Mouse (Mus musculus) embryonic fibroblast, embryonic 13.5 days (primary cell): ENCODE results near the gene Tnrc18.

Source experiments
- CTCF ChIP-seq: IDR thresholded peaks from 2 replicates; pipeline ENCODE4 v1.5.1; 2011; ENCODE audit warnings: mild to moderate bottlenecking, control low read depth, low read length, moderate library complexity, borderline replicate concordance; ENCODE audit not compliant: insufficient read depth
- POLR2A ChIP-seq: IDR thresholded peaks from 2 replicates; pipeline ENCODE4 v1.6.1; 2011; ENCODE audit warnings: low read depth, mild to moderate bottlenecking, control low read depth, low read length, moderate library complexity

DNA sequence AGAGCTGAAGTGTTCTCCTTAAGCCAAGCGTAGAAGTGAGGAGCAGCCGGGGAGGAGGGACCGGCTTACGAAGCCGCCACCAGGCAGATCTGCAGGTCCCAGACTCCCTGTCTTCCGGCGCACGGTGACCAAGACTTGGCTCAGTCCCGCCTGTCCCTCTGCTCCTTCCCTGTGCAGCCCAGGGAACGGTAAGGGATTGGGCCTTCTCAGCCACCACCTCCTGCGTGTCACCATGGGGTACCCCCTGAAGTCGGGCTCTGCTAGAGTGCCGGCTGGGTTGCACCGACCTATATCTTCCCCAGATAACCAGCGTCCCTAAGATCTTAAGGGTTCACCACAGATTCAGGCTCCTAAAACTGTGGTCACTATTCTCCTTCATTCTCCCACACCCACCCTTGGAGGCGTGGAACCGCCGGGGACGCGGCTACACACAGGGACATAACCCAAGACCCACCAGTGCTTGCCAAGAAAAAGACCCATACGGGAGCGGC lies 3.3 kb downstream of the Tnrc18 start:
- peak; percentile 50 for TF ChIP-seq POLR2A
- no peak for TF ChIP-seq CTCF
